Mouse (Mus musculus): ENCODE measurements around the gene Rps6kc1. TPM values are rescaled to one million over a fixed set of nuclear protein-coding genes. Genes with fewer than 3 reads are reported as not detected.

The Rps6kc1 gene
- polyA plus RNA-seq, 1 experiment from 2014 or later, result 11.9 TPM

GRCm38 (mm10) chr1:190655651-190656050 is 255.9 kb downstream of the Rps6kc1 start:
- H3K27ac ChIP-seq (ENCODE audit: poor library complexity, severe bottlenecking), result no peak overlapping the region
- H3K27me3 ChIP-seq (replicated peaks), result no peaks in the 10 kb centered on the region
- H3K4me3 ChIP-seq, result no peak overlapping the region
- no peak for ATAC-seq (ENCODE audit: insufficient number of reproducible peaks, low FRiP score)
- no peaks in the 10 kb centered on the region for H3K36me3 ChIP-seq
- H3K9ac ChIP-seq, result no peak overlapping the region
- 76% methylated on average over 7 of the region's 7 CpGs for WGBS
- no peaks in the 10 kb centered on the region for H3K9me3 ChIP-seq (replicated peaks)
- H3K4me2 ChIP-seq, result no peak overlapping the region
- H3K4me1 ChIP-seq (replicated peaks), result peaks cover 12% of the 10 kb centered on the region

- no peak overlapping the region for H3K27ac ChIP-seq (ENCODE audit: poor library complexity, severe bottlenecking)
- no peak overlapping the region for H3K9ac ChIP-seq
- 89% methylated on average over 7 of the region's 7 CpGs for WGBS
- no peaks in the 10 kb centered on the region for H3K36me3 ChIP-seq
- H3K9me3 ChIP-seq (replicated peaks), result no peaks in the 10 kb centered on the region
- no peak for ATAC-seq (ENCODE audit: insufficient number of reproducible peaks, low FRiP score)
- H3K4me3 ChIP-seq, result no peak overlapping the region
- no peak overlapping the region for H3K4me2 ChIP-seq
- H3K4me1 ChIP-seq (replicated peaks), result peaks cover 6% of the 10 kb centered on the region
- H3K27me3 ChIP-seq (replicated peaks), result no peaks in the 10 kb centered on the region
Observed at GRCm38 (mm10) chr1:190655081-190655480, 256.5 kb downstream of the Rps6kc1 start.

- Histone ChIP-seq H3K9ac (no peak overlapping the region), H3K4me1 (replicated peaks) (peaks cover 2% of the 10 kb centered on the region), H3K9me3 (replicated peaks) (no peaks in the 10 kb centered on the region), H3K4me3 (no peak overlapping the region), H3K36me3 (no peaks in the 10 kb centered on the region), H3K27me3 (replicated peaks) (no peaks in the 10 kb centered on the region), H3K4me2 (no peak overlapping the region), H3K27ac (ENCODE audit: poor library complexity, severe bottlenecking) (no peak overlapping the region)
- no peak for ATAC-seq (ENCODE audit: insufficient number of reproducible peaks, low FRiP score)
- WGBS, result 88% methylated on average over 6 of the region's 6 CpGs
Observed at GRCm38 (mm10) chr1:190654694-190655001, 256.9 kb downstream of the Rps6kc1 start.

- WGBS, result 87% methylated on average over 20 of the region's 20 CpGs
- H3K27ac ChIP-seq (ENCODE audit: poor library complexity, severe bottlenecking), result no peak overlapping the region
- H3K9ac ChIP-seq, result no peak overlapping the region
- no peaks in the 10 kb centered on the region for H3K4me1 ChIP-seq (replicated peaks)
- H3K27me3 ChIP-seq (replicated peaks), result no peaks in the 10 kb centered on the region
- no peaks in the 10 kb centered on the region for H3K9me3 ChIP-seq (replicated peaks)
- no peak overlapping the region for H3K4me2 ChIP-seq
- H3K36me3 ChIP-seq, result no peaks in the 10 kb centered on the region
- no peak for ATAC-seq (ENCODE audit: insufficient number of reproducible peaks, low FRiP score)
- H3K4me3 ChIP-seq, result no peak overlapping the region
Observed at GRCm38 (mm10) chr1:190653989-190654693, 257.4 kb downstream of the Rps6kc1 start.

- WGBS, result 73% methylated on average over 6 of the region's 6 CpGs
- ATAC-seq (ENCODE audit: insufficient number of reproducible peaks, low FRiP score), result no peak
- H3K4me1 ChIP-seq (replicated peaks), result no peaks in the 10 kb centered on the region
Observed at GRCm38 (mm10) chr1:190653081-190653480, 258.5 kb downstream of the Rps6kc1 start.

More at GRCm38 (mm10) chr1:190653081-190653480, 258.5 kb downstream of the Rps6kc1 start:
- Histone ChIP-seq H3K4me3 (no peak overlapping the region), H3K27me3 (replicated peaks) (no peaks in the 10 kb centered on the region), H3K36me3 (no peaks in the 10 kb centered on the region), H3K4me2 (no peak overlapping the region), H3K9ac (no peak overlapping the region), H3K27ac (ENCODE audit: poor library complexity, severe bottlenecking) (no peak overlapping the region), H3K9me3 (replicated peaks) (no peaks in the 10 kb centered on the region)

Other genes with a start within 250 kb of the Rps6kc1 start
- 38.2 and 38.3 TPM in 2 replicates for gene Angel2, start 13.3 kb upstream of the Rps6kc1 start, polyA plus RNA-seq (2016; fragmentation: Nextera tagmentation; extraction: Ambion mirVana)
- gene Vash2, start 67.5 kb upstream of the Rps6kc1 start, polyA plus RNA-seq (2016; fragmentation: Nextera tagmentation; extraction: Ambion mirVana), result 68.6 and 74.0 TPM in 2 replicates
- 4.4 and 5.4 TPM in 2 replicates for gene Flvcr1, start 114.4 kb upstream of the Rps6kc1 start, polyA plus RNA-seq (2016; fragmentation: Nextera tagmentation; extraction: Ambion mirVana)
- not detected in 2 replicates for gene Spata45, start 124.9 kb upstream of the Rps6kc1 start, polyA plus RNA-seq (2016; fragmentation: Nextera tagmentation; extraction: Ambion mirVana)
- gene Tatdn3, start 151.2 kb upstream of the Rps6kc1 start, polyA plus RNA-seq (2016; fragmentation: Nextera tagmentation; extraction: Ambion mirVana), result 19.1 and 22.6 TPM in 2 replicates
- 15.2 and 16.7 TPM in 2 replicates for gene Nsl1, start 151.2 kb upstream of the Rps6kc1 start, polyA plus RNA-seq (2016; fragmentation: Nextera tagmentation; extraction: Ambion mirVana)
- 2.4 and 4.8 TPM in 2 replicates for gene Batf3, start 186.1 kb upstream of the Rps6kc1 start, polyA plus RNA-seq (2016; fragmentation: Nextera tagmentation; extraction: Ambion mirVana)